Mouse (Mus musculus) ES-E14 (cell line): ENCODE measurements around the gene Gm28048.
A peak's percentile ranks its signal among the peaks of the same experiment; 100 is the strongest.

Source experiments
- CHD2 ChIP-seq: IDR thresholded peaks from 2 replicates; pipeline ENCODE4 v1.6.1; 2014; ENCODE audit warnings: mild to moderate bottlenecking, low read depth, low read length, inconsistent platforms
- HCFC1 ChIP-seq: IDR thresholded peaks from 2 replicates; pipeline ENCODE4 v1.6.1; 2012; ENCODE audit warnings: low read length, inconsistent platforms, borderline replicate concordance; ENCODE audit not compliant: insufficient read depth
- MAFK ChIP-seq: IDR thresholded peaks from 2 replicates; pipeline ENCODE4 v1.6.1; 2014; ENCODE audit warnings: mild to moderate bottlenecking, low read depth, low read length, inconsistent platforms; ENCODE audit not compliant: insufficient read depth
- ZNF384 ChIP-seq: IDR thresholded peaks from 2 replicates; pipeline ENCODE4 v1.6.1; 2012; ENCODE audit warnings: low read depth, low read length, inconsistent platforms

GRCm38 (mm10) chr11:22792149-22792548, 189.7 kb downstream of the Gm28048 start:
- TF ChIP-seq ZNF384: no peak
- no peak for TF ChIP-seq HCFC1
- peak; percentile 92 for TF ChIP-seq MAFK
- TF ChIP-seq CHD2: no peak
